Mouse (Mus musculus): Measurements from ENCODE around the gene Vmn1r177. TPM values are rescaled to one million over a fixed set of nuclear protein-coding genes. Genes with fewer than 3 reads are reported as not detected.
"Not testable (repeated sequence)": the region's sequence is repeated elsewhere in the genome, so short reads cannot be mapped to it uniquely, and the experiment has no call there.

The Vmn1r177 gene
- not detected in 2 replicates for total RNA-seq (2015)
- not detected in 2 replicates for total RNA-seq (2017)

DNA sequence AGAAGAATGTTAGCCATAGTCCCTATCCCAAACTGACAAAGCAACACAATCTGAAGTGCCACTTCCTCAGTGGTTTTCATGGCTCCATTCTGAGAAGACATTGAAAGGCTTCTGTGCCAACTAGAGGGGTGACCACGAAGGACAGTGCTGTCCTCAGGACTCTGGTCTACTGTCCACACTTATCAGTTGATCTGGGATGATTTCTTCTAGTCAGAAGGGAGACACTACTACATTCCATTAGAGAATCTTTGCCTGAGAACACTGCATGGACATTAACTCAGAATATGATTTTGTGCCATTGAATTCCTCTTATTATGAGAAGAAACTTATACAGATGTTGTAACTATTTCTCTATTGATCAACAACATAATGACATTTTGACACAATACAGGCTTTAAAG lies at the start of gene Vmn1r177:
Gene Vmn1r177, minus strand, starts transcription at position 101 of the 400 bp plus-strand sequence.
- not testable (repeated sequence) for ATAC-seq (ENCODE audit: poor library complexity, severe bottlenecking)

- no peak for ATAC-seq (ENCODE audit: poor library complexity, severe bottlenecking)
Measured at GRCm38 (mm10) chr7:23891709-23892108, 25.5 kb upstream of the Vmn1r177 start, which contains the start of gene Vmn1r178. Gene Vmn1r178 (plus strand): TSS chr7:23892009.

- not testable (repeated sequence) for ATAC-seq (ENCODE audit: poor library complexity, severe bottlenecking)
Measured at GRCm38 (mm10) chr7:23876918-23877317, 10.7 kb upstream of the Vmn1r177 start.

DNA sequence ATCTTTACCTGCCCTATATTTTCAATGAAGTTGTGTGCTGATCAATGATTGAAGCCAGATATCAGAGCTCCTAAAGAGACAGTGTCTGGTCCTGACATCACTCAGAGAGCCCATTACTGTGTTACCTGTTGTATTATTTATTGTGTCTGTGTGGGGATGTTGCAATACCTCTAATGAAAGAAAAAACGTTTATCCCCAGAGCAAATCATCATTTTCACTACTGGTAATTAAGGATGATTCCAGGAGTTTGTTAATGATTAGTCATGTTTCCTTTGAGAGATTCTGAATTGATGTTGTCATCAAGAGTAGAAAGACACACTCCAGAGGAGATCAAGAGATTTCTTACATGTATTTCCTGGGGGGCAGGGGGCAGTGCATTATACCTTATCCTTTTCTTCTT lies 29.0 kb downstream of the Vmn1r177 start, which contains the start of gene Vmn1r176:
Gene Vmn1r176, minus strand, starts transcription at position 101 of the 400 bp plus-strand sequence.
- not testable (repeated sequence) for ATAC-seq (ENCODE audit: poor library complexity, severe bottlenecking)

Other genes with a start within 250 kb of the Vmn1r177 start
- gene Vmn1r171, start 235.7 kb downstream of the Vmn1r177 start, total RNA-seq (2015), result not detected in 2 replicates
- not detected in 2 replicates for gene Vmn1r171, start 235.7 kb downstream of the Vmn1r177 start, total RNA-seq (2017)
- not detected in 2 replicates for gene Vmn1r172, start 208.1 kb downstream of the Vmn1r177 start, total RNA-seq (2015)
- gene Vmn1r172, start 208.1 kb downstream of the Vmn1r177 start, total RNA-seq (2017), result not detected in 2 replicates
- gene Vmn1r173, start 165.7 kb downstream of the Vmn1r177 start, total RNA-seq (2015), result not detected in 2 replicates
- gene Vmn1r173, start 165.7 kb downstream of the Vmn1r177 start, total RNA-seq (2017), result not detected in 2 replicates
- not detected in 2 replicates for gene Vmn1r174, start 114.2 kb downstream of the Vmn1r177 start, total RNA-seq (2015)
- not detected in 2 replicates for gene Vmn1r174, start 114.2 kb downstream of the Vmn1r177 start, total RNA-seq (2017)
- gene Vmn1r175, start 55.8 kb downstream of the Vmn1r177 start, total RNA-seq (2015), result not detected in 2 replicates
- not detected in 2 replicates for gene Vmn1r175, start 55.8 kb downstream of the Vmn1r177 start, total RNA-seq (2017)
- gene Vmn1r176, start 29.1 kb downstream of the Vmn1r177 start, total RNA-seq (2015), result not detected in 2 replicates
- not detected in 2 replicates for gene Vmn1r176, start 29.1 kb downstream of the Vmn1r177 start, total RNA-seq (2017)
- gene Vmn1r178, start 25.6 kb upstream of the Vmn1r177 start, total RNA-seq (2015), result not detected in 2 replicates
- not detected in 2 replicates for gene Vmn1r178, start 25.6 kb upstream of the Vmn1r177 start, total RNA-seq (2017)
- not detected in 2 replicates for gene Vmn1r179, start 60.5 kb upstream of the Vmn1r177 start, total RNA-seq (2015)
- gene Vmn1r179, start 60.5 kb upstream of the Vmn1r177 start, total RNA-seq (2017), result not detected in 2 replicates
- not detected in 2 replicates for gene Vmn1r180, start 84.2 kb upstream of the Vmn1r177 start, total RNA-seq (2015)
- gene Vmn1r180, start 84.2 kb upstream of the Vmn1r177 start, total RNA-seq (2017), result not detected in 2 replicates
- gene Vmn1r181, start 108.2 kb upstream of the Vmn1r177 start, total RNA-seq (2015), result not detected in 2 replicates
- gene Vmn1r181, start 108.2 kb upstream of the Vmn1r177 start, total RNA-seq (2017), result not detected in 2 replicates
- not detected in 2 replicates for gene V1rd19, start 135.2 kb upstream of the Vmn1r177 start, total RNA-seq (2015)
- not detected in 2 replicates for gene V1rd19, start 135.2 kb upstream of the Vmn1r177 start, total RNA-seq (2017)
- gene Vmn1r183, start 186.8 kb upstream of the Vmn1r177 start, total RNA-seq (2015), result not detected in 2 replicates
- gene Vmn1r183, start 186.8 kb upstream of the Vmn1r177 start, total RNA-seq (2017), result not detected in 2 replicates
- 14.0 and 14.8 TPM in 2 replicates for gene Zfp180, start 215.5 kb upstream of the Vmn1r177 start, total RNA-seq (2015)
- 15.7 and 18.7 TPM in 2 replicates for gene Zfp180, start 215.5 kb upstream of the Vmn1r177 start, total RNA-seq (2017)
- gene Zfp112, start 245.9 kb upstream of the Vmn1r177 start, total RNA-seq (2015), result 0.60 and 0.89 TPM in 2 replicates
- 0.29 and 0.81 TPM in 2 replicates for gene Zfp112, start 245.9 kb upstream of the Vmn1r177 start, total RNA-seq (2017)

Data from megakaryocyte, adult 5-6 weeks (primary cell).